Mouse (Mus musculus): ENCODE measurements around the gene Tbc1d9b. TPM values are rescaled to one million over a fixed set of nuclear protein-coding genes. Genes with fewer than 3 reads are reported as not detected.

Gene Tbc1d9b
- total and polyA plus RNA-seq, 3 experiments, result 30.9 to 44.0 (median 41.4) TPM

GRCm38 (mm10) chr11:50149603-50150150 lies 18.5 kb downstream of the Tbc1d9b start:
- 62% methylated on average over 9 of the region's 9 CpGs for WGBS
- TF ChIP-seq POLR2A (IDR thresholded peaks at IDR 0.05; ENCODE audit: insufficient read depth, low read depth, low read length) (no peak), CTCF (IDR thresholded peaks at IDR 0.05) (no peak), EP300 (IDR thresholded peaks at IDR 0.05; ENCODE audit: insufficient read depth, low read depth, low read length) (no peak)
- Histone ChIP-seq H3K79me2 (replicated peaks; ENCODE audit: control insufficient read depth, insufficient read depth, low read length) (no peaks in the 10 kb centered on the region), H3K36me3 (ENCODE audit: control insufficient read depth, insufficient read depth, low read length) (peaks cover 3% of the 10 kb centered on the region), H3K9ac (ENCODE audit: low read depth, low read length) (no peak overlapping the region), H3K27ac (no peak overlapping the region), H3K27me3 (ENCODE audit: control insufficient read depth, insufficient read depth, low read length) (no peaks in the 10 kb centered on the region), H3K4me3 (no peak overlapping the region), H3K4me1 (ENCODE audit: control insufficient read depth, insufficient read depth, low read length) (peaks cover 21% of the 10 kb centered on the region)
- intact Hi-C loops (cut with DNase I), result no loop called here
- no peak for DNase-seq

DNA sequence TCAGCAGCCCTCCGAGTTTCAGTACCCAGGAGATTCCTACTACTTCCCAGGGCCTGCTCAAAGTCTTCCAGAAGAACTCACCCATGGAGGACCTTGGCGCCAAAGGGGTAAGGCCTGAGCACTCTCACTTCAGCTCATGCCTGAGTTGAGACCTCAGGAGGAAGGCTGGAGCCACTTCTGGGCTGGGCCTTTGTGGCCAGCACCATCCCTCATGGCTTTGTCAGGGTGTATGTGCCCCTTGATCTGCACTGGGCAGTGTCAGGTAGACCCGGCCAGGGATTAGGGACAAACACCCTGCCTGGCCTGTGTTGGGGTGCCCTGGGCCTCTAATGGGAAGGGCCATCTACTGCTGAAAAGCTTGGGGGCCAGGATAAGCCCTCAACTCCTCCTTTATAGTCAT lies 20.2 kb downstream of the Tbc1d9b start:
- 94% methylated on average over 3 of the region's 3 CpGs for WGBS
- TF ChIP-seq EP300 (IDR thresholded peaks at IDR 0.05; ENCODE audit: insufficient read depth, low read depth, low read length), result no peak
- TF ChIP-seq POLR2A (IDR thresholded peaks at IDR 0.05; ENCODE audit: insufficient read depth, low read depth, low read length), result no peak
- no peak for TF ChIP-seq CTCF (IDR thresholded peaks at IDR 0.05)
- Histone ChIP-seq H3K4me1 (ENCODE audit: control insufficient read depth, insufficient read depth, low read length) (peaks cover 21% of the 10 kb centered on the region), H3K36me3 (ENCODE audit: control insufficient read depth, insufficient read depth, low read length) (peaks cover 3% of the 10 kb centered on the region), H3K27ac (no peak overlapping the region), H3K79me2 (replicated peaks; ENCODE audit: control insufficient read depth, insufficient read depth, low read length) (no peaks in the 10 kb centered on the region), H3K27me3 (ENCODE audit: control insufficient read depth, insufficient read depth, low read length) (no peaks in the 10 kb centered on the region), H3K4me3 (no peak overlapping the region), H3K9ac (ENCODE audit: low read depth, low read length) (no peak overlapping the region)
- DNase-seq, result no peak
- intact Hi-C loops (cut with DNase I), result no loop called here

- H3K4me3 ChIP-seq, result no peak overlapping the region
- no peak overlapping the region for H3K9ac ChIP-seq (ENCODE audit: low read depth, low read length)
- no peaks in the 10 kb centered on the region for H3K79me2 ChIP-seq (replicated peaks; ENCODE audit: control insufficient read depth, insufficient read depth, low read length)
- H3K27me3 ChIP-seq (ENCODE audit: control insufficient read depth, insufficient read depth, low read length), result no peaks in the 10 kb centered on the region
- H3K36me3 ChIP-seq (ENCODE audit: control insufficient read depth, insufficient read depth, low read length), result peaks cover 3% of the 10 kb centered on the region
- intact Hi-C loops (cut with DNase I), result no loop called here
- peaks cover 9% of the 10 kb centered on the region for H3K4me1 ChIP-seq (ENCODE audit: control insufficient read depth, insufficient read depth, low read length)
- no peak for DNase-seq
- TF ChIP-seq CTCF (IDR thresholded peaks at IDR 0.05) (no peak), POLR2A (IDR thresholded peaks at IDR 0.05; ENCODE audit: insufficient read depth, low read depth, low read length) (no peak), EP300 (IDR thresholded peaks at IDR 0.05; ENCODE audit: insufficient read depth, low read depth, low read length) (no peak)
- WGBS, result 71% methylated on average over 9 of the region's 9 CpGs
- no peak overlapping the region for H3K27ac ChIP-seq
Observed at GRCm38 (mm10) chr11:50154166-50154565, 23.0 kb downstream of the Tbc1d9b start.

DNA sequence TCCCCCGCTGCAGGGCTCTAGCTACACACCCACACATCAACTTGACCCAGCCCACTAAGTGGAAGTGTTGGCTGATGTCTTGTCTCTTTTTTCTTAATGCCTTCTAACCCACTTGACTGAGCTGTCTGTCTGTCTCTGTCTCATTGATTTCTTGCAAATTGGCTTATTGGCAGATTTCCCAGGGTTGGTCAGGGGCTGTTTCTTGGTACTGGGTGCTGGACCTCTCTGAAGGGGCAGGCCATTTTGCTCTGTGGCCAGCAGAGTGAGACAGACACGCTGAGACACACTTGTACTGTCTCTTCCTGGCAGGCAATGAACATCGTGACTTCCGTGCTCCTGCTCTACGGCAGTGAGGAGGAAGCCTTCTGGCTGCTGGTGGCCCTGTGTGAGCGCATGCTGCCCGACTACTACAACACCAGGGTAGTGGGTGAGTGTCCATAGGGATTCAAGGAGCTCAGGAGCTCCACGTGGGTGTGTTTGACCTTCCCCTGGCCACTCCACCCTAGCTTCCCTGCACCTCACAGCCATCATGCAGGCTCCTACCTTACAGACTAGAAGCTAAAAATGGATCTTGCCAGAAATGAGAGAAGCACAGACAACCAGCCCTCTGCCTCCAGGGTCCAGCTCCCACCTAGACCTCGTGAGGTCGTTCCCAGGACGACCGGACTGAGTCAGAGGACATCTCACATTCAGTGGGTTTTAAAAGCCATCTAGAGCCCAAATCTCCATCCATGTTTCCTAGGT lies 23.8 kb downstream of the Tbc1d9b start:
- 65% methylated on average over 12 of the region's 12 CpGs for WGBS
- no peak for TF ChIP-seq POLR2A (IDR thresholded peaks at IDR 0.05; ENCODE audit: insufficient read depth, low read depth, low read length)
- no peak for TF ChIP-seq CTCF (IDR thresholded peaks at IDR 0.05)
- TF ChIP-seq EP300 (IDR thresholded peaks at IDR 0.05; ENCODE audit: insufficient read depth, low read depth, low read length), result no peak
- H3K79me2 ChIP-seq (replicated peaks; ENCODE audit: control insufficient read depth, insufficient read depth, low read length), result no peaks in the 10 kb centered on the region
- no peak overlapping the region for H3K9ac ChIP-seq (ENCODE audit: low read depth, low read length)
- H3K27me3 ChIP-seq (ENCODE audit: control insufficient read depth, insufficient read depth, low read length), result no peaks in the 10 kb centered on the region
- H3K27ac ChIP-seq, result no peak overlapping the region
- H3K4me1 ChIP-seq (ENCODE audit: control insufficient read depth, insufficient read depth, low read length), result peaks cover 3% of the 10 kb centered on the region
- no peak for DNase-seq
- intact Hi-C loops (cut with DNase I), result no loop called here
- H3K4me3 ChIP-seq, result no peak overlapping the region
- H3K36me3 ChIP-seq (ENCODE audit: control insufficient read depth, insufficient read depth, low read length), result no peaks in the 10 kb centered on the region

DNA sequence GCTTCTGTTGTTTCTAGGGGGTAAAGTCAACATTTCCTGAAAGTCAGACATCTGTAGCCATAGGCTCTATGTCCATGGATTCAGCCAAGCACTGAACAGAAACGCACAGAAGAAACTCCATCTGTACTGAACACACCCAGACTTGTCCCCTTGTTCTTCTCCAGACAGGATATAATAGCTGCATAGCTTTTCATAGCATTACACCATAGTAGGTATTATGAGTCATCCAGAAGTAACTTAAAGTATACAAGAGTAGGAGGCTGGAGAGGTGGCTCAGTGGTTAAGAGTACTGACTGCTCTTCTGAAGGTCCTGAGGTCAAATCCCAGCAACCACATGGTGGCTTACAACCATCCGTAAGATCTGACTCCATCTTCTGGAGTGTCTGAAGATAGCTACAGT lies 24.6 kb downstream of the Tbc1d9b start:
- Histone ChIP-seq H3K27me3 (ENCODE audit: control insufficient read depth, insufficient read depth, low read length) (no peaks in the 10 kb centered on the region), H3K9ac (ENCODE audit: low read depth, low read length) (no peak overlapping the region), H3K4me3 (no peak overlapping the region), H3K4me1 (ENCODE audit: control insufficient read depth, insufficient read depth, low read length) (peaks cover 2% of the 10 kb centered on the region), H3K79me2 (replicated peaks; ENCODE audit: control insufficient read depth, insufficient read depth, low read length) (no peaks in the 10 kb centered on the region), H3K27ac (no peak overlapping the region), H3K36me3 (ENCODE audit: control insufficient read depth, insufficient read depth, low read length) (no peaks in the 10 kb centered on the region)
- intact Hi-C loops (cut with DNase I), result no loop called here
- no peak for TF ChIP-seq EP300 (IDR thresholded peaks at IDR 0.05; ENCODE audit: insufficient read depth, low read depth, low read length)
- no peak for TF ChIP-seq POLR2A (IDR thresholded peaks at IDR 0.05; ENCODE audit: insufficient read depth, low read depth, low read length)
- TF ChIP-seq CTCF (IDR thresholded peaks at IDR 0.05), result no peak
- DNase-seq, result no peak
- 87% methylated on average over 2 of the region's 2 CpGs for WGBS

- H3K79me2 ChIP-seq (replicated peaks; ENCODE audit: control insufficient read depth, insufficient read depth, low read length), result no peaks in the 10 kb centered on the region
- 79% methylated on average over 16 of the region's 16 CpGs for WGBS
- no peaks in the 10 kb centered on the region for H3K36me3 ChIP-seq (ENCODE audit: control insufficient read depth, insufficient read depth, low read length)
- H3K4me1 ChIP-seq (ENCODE audit: control insufficient read depth, insufficient read depth, low read length), result peaks cover 2% of the 10 kb centered on the region
- H3K27me3 ChIP-seq (ENCODE audit: control insufficient read depth, insufficient read depth, low read length), result no peaks in the 10 kb centered on the region
- no peak overlapping the region for H3K27ac ChIP-seq
- no peak overlapping the region for H3K9ac ChIP-seq (ENCODE audit: low read depth, low read length)
- intact Hi-C loops (cut with DNase I), result no loop called here
- TF ChIP-seq POLR2A (IDR thresholded peaks at IDR 0.05; ENCODE audit: insufficient read depth, low read depth, low read length) (no peak), CTCF (IDR thresholded peaks at IDR 0.05) (no peak), EP300 (IDR thresholded peaks at IDR 0.05; ENCODE audit: insufficient read depth, low read depth, low read length) (no peak)
- DNase-seq, result no peak
- H3K4me3 ChIP-seq, result no peak overlapping the region
Observed at GRCm38 (mm10) chr11:50156725-50157258, 25.6 kb downstream of the Tbc1d9b start.

Measured in heart, adult 2 months (tissue).